Mouse (Mus musculus): ENCODE results near the gene Fxr2.

Fxr2 gene

GRCm38 (mm10) chr11:69632284-69633089 is at the start of gene Fxr2:
Fxr2 (plus strand) TSS chr11:69632990.
- peak; percentile 99 for DNase-seq (ENCODE audit: low spot score)

GRCm38 (mm10) chr11:69584008-69584407 is 48.8 kb upstream of the Fxr2 start:
- DNase-seq (ENCODE audit: low spot score) = no peak

- DNase-seq (ENCODE audit: low spot score) = no peak
Measured at GRCm38 (mm10) chr11:69584937-69585336, 47.9 kb upstream of the Fxr2 start.

GRCm38 (mm10) chr11:69585718-69586325 is 47.0 kb upstream of the Fxr2 start:
- no peak for DNase-seq (ENCODE audit: low spot score)

- no peak for DNase-seq (ENCODE audit: low spot score)
Measured at GRCm38 (mm10) chr11:69589207-69589834, 43.5 kb upstream of the Fxr2 start.

- DNase-seq (ENCODE audit: low spot score) = no peak
Measured at GRCm38 (mm10) chr11:69590622-69591021, 42.2 kb upstream of the Fxr2 start.

- DNase-seq (ENCODE audit: low spot score) = no peak
Measured at GRCm38 (mm10) chr11:69591424-69591823, 41.4 kb upstream of the Fxr2 start.

- no peak for DNase-seq (ENCODE audit: low spot score)
Measured at GRCm38 (mm10) chr11:69591899-69592637, 40.7 kb upstream of the Fxr2 start.

- no peak for DNase-seq (ENCODE audit: low spot score)
Measured at GRCm38 (mm10) chr11:69592799-69593198, 40.0 kb upstream of the Fxr2 start.

GRCm38 (mm10) chr11:69594853-69595252 is 37.9 kb upstream of the Fxr2 start:
- DNase-seq (ENCODE audit: low spot score) = no peak

GRCm38 (mm10) chr11:69599436-69599835 is 33.4 kb upstream of the Fxr2 start:
- DNase-seq (ENCODE audit: low spot score) = no peak

- DNase-seq (ENCODE audit: low spot score) = peak; percentile 55
Measured at GRCm38 (mm10) chr11:69600098-69600497, 32.7 kb upstream of the Fxr2 start.

GRCm38 (mm10) chr11:69601768-69602167 is 31.0 kb upstream of the Fxr2 start:
- no peak for DNase-seq (ENCODE audit: low spot score)

- DNase-seq (ENCODE audit: low spot score) = no peak
Measured at GRCm38 (mm10) chr11:69603516-69603915, 29.3 kb upstream of the Fxr2 start.

GRCm38 (mm10) chr11:69604347-69604746 is 28.4 kb upstream of the Fxr2 start:
- DNase-seq (ENCODE audit: low spot score) = no peak

GRCm38 (mm10) chr11:69604795-69605664 is 27.8 kb upstream of the Fxr2 start:
- DNase-seq (ENCODE audit: low spot score) = no peak

- peak; percentile 63 for DNase-seq (ENCODE audit: low spot score)
Measured at GRCm38 (mm10) chr11:69605726-69606490, 26.9 kb upstream of the Fxr2 start, which contains the start of gene Atp1b2. Atp1b2 (minus strand) TSS chr11:69605942.

GRCm38 (mm10) chr11:69606491-69606795 is 26.3 kb upstream of the Fxr2 start:
- DNase-seq (ENCODE audit: low spot score) = no peak

- no peak for DNase-seq (ENCODE audit: low spot score)
Measured at GRCm38 (mm10) chr11:69606832-69607231, 26.0 kb upstream of the Fxr2 start.

- no peak for DNase-seq (ENCODE audit: low spot score)
Measured at GRCm38 (mm10) chr11:69608525-69608924, 24.3 kb upstream of the Fxr2 start.

GRCm38 (mm10) chr11:69609416-69609815 is 23.4 kb upstream of the Fxr2 start:
- no peak for DNase-seq (ENCODE audit: low spot score)

Data from ovary, postnatal 10 days (tissue).